In the genomic region with DNA sequence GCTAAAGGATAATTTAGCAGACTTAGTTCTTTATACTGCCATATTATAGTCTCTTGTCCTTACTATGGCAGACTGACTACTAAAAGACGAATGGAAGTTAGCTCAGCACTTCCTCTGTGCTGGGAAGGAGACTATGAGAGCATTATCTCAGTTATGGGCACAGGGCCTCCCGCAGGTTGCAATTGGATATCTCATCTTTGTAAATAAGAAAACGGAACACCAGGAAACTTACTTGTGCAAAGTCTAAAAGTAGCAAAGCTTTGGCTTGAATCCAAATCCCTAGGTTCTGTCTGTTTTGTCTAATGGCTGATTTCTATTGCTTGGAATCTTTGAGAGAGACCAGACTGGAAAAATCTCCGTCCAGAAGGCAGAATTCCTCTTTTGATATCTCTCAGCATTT, we compare ENCODE assay signal across 22 mouse cellular contexts.
"Had no signal": no experiment of that assay in that cellular context is flagged by ENCODE, and none has a peak within 500 bp of the region (broad histone marks: within the 10 kb centered on the region; RNA-seq: fewer than 3 reads in every experiment).

No protein-coding gene starts in this region.

- H3K9me3 ChIP-seq: limb, embryonic 10.5 days; limb, embryonic 13.5 days; liver, embryonic 15.5 days; midbrain, embryonic 10.5 days; midbrain, embryonic 13.5 days; neural tube, embryonic 13.5 days; stomach, embryonic 15.5 days had no signal

- H3K27ac ChIP-seq: kidney, postnatal 0 days; layer of hippocampus, adult 2 months; limb, embryonic 10.5 days; limb, embryonic 13.5 days; liver, embryonic 15.5 days; midbrain, embryonic 10.5 days; midbrain, embryonic 13.5 days; neural tube, embryonic 13.5 days; stomach, embryonic 15.5 days had no signal

- H3K4me3 ChIP-seq: layer of hippocampus, adult 2 months; limb, embryonic 10.5 days; limb, embryonic 13.5 days; liver, embryonic 15.5 days; megakaryocyte, embryonic 14.5 days; midbrain, embryonic 10.5 days; midbrain, embryonic 13.5 days; myocyte; neural tube, embryonic 13.5 days; stomach, embryonic 15.5 days had no signal

- ATAC-seq: lung, postnatal 0 days; midbrain, embryonic 13.5 days; midbrain, embryonic 16.5 days had no signal

- H3K27me3 ChIP-seq: limb, embryonic 13.5 days; liver, embryonic 15.5 days; megakaryocyte, embryonic 14.5 days; midbrain, embryonic 13.5 days; neural tube, embryonic 13.5 days; stomach, embryonic 15.5 days had no signal

- H3K36me3 ChIP-seq: limb, embryonic 10.5 days; limb, embryonic 13.5 days; liver, embryonic 15.5 days; midbrain, embryonic 10.5 days; midbrain, embryonic 13.5 days; neural tube, embryonic 13.5 days; stomach, embryonic 15.5 days had no signal

- H3K9ac ChIP-seq: limb, embryonic 13.5 days; liver, embryonic 15.5 days; midbrain, embryonic 13.5 days; neural tube, embryonic 13.5 days; stomach, embryonic 15.5 days had no signal

- DNase-seq: kidney, adult 2 months; kidney, postnatal 25 days; layer of hippocampus, adult 9-11 months; liver; lung, adult 2 months; retina, postnatal 1 day; right cerebral cortex, postnatal 25 days; spleen, adult 18-20 months; thymus, postnatal 25 days had no signal

- H3K4me2 ChIP-seq: limb, embryonic 13.5 days; liver, embryonic 15.5 days; midbrain, embryonic 13.5 days; neural tube, embryonic 13.5 days; stomach, embryonic 15.5 days had no signal

- H3K4me1 ChIP-seq: limb, embryonic 10.5 days; limb, embryonic 13.5 days; liver, embryonic 15.5 days; megakaryocyte, embryonic 14.5 days; midbrain, embryonic 10.5 days; midbrain, embryonic 13.5 days; neural tube, embryonic 13.5 days had no signal
